Mouse (Mus musculus): ENCODE data around the gene Acin1.
"Not testable (repeated sequence)": the region's sequence is repeated elsewhere in the genome, so short reads cannot be mapped to it uniquely, and the experiment has no call there.

Gene Acin1

GRCm38 (mm10) chr14:54643011-54643410, 43.7 kb downstream of the Acin1 start:
- ATAC-seq (ENCODE audit: low TSS enrichment), result no peak

- no peak for ATAC-seq (ENCODE audit: low TSS enrichment)
These were observed 44.3 kb downstream of the Acin1 start for GRCm38 (mm10) chr14:54642224-54642944.

GRCm38 (mm10) chr14:54641305-54641969, 45.3 kb downstream of the Acin1 start, which contains the start of gene Cdh24:
Gene Cdh24 (minus strand): TSS chr14:54641364.
- ATAC-seq (ENCODE audit: low TSS enrichment), result peak; percentile 72

GRCm38 (mm10) chr14:54640946-54641304, 45.8 kb downstream of the Acin1 start, which contains the start of gene Gm17606:
Gene Gm17606 (plus strand): TSS chr14:54640952.
- no peak; the same call in 1 of the 2 replicates for ATAC-seq (ENCODE audit: low TSS enrichment)

GRCm38 (mm10) chr14:54640121-54640520, 46.6 kb downstream of the Acin1 start:
- no peak for ATAC-seq (ENCODE audit: low TSS enrichment)

- ATAC-seq (ENCODE audit: low TSS enrichment), result no peak
These were observed 48.5 kb downstream of the Acin1 start for GRCm38 (mm10) chr14:54638210-54638609.

DNA sequence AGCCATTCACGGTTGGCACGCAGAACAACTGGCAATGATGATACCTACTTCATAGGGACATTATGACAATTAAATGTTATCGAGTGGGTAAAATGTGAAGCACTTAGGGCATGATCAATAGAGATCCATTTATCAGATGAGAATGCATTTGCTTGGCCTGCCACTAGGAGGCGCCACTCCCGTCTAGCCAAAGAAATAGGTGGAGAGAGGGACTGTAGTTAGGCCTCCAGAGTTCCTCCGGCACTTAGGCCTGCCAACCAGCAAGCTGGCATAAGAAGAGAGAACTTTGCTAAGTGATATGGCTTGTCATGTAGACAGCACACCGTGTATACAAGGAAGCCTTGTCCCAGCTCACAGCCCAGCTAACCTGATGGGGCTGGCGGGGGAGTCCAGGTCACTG, 49.8 kb downstream of the Acin1 start:
- ATAC-seq (ENCODE audit: low TSS enrichment), result no peak

DNA sequence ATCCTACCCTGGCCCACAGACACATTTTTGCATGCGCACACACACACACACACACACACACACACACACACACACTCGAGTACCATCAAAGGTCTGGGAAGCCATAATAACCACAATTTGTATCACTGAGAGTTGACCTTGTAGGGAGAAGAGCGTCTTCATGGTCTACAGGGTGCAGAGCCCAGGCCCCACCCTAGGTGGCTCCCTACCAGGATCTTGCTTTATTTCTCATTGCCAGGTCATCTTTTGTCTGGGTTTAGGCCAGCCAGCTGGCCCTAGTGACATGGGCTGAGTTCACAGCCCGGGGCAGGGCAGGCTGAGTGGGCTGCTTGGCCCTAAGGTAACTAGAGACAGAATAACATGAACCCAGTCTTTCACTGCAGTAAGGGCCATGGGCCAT, 52.5 kb downstream of the Acin1 start:
- no peak for ATAC-seq (ENCODE audit: low TSS enrichment)

DNA sequence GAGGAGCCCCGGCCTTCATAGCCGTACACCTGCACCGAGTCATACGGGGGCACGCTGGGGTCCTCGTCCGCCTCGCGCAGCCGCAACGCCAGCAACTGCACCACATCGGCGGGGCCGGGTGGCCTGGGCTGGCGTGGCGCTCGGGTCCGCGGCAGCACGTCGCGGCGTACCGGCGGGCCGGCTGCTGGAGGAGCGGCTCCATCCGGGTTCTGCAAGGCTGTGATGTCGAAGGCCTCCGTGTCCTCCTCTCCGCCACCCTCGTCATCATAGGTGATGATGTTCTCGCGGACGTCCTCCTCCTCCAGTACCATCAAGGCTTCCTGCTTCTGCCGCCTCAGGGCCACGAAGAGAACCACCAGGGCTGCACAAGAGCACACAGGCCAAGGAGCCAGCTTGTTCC, 54.5 kb downstream of the Acin1 start:
- ATAC-seq (ENCODE audit: low TSS enrichment), result no peak

GRCm38 (mm10) chr14:54631240-54631599, 55.5 kb downstream of the Acin1 start:
- ATAC-seq (ENCODE audit: low TSS enrichment), result no peak

DNA sequence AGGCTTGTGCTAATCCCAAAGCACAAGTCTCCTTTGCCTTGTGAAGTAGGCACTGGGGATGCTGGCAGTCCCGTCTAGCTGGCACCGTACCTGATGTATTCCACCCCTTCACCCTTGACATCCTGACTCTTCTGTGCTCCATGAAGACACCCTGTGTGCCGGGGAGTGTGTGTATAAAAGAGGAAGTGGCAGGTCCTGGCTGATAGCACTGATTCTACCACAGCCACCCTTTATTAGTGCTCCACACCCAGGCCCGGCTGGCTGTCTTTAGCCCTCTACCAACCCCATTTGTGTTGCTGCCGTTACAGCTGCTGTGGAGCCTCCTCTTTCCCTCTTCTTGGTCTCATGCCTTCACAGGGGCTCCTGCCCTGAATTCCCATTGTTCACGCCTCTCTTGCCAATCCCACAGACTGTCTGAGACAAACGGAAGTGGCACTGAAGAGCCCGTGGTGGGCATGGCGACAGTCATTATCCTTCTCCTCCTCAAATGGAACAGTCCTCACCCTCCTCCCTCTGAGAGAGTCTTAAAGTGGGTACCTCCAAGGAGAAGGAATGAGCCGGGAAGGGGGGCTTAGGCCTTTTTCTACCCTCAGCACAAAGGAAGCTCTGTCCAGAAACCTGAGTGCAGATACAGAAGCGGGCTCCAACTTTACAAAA, 56.0 kb downstream of the Acin1 start:
- ATAC-seq (ENCODE audit: low TSS enrichment), result no peak

DNA sequence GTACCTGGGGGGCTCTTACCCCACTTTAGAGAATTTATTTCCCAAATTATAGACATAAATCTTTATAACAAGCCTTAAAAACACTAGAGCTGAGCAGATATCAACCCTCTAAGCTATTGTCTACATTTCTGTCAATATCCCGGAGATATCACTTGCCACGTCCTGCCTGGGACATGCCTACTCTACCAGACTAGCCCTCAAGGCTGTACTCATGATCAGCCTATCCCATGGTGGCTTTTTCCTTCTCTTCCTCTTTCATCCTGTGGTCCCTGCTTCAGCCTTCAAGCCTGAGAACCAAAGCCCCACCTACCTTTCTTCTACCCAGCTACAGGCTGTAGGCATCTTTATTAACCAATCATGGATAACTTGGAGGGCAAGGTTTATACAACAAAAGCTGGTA, 56.9 kb downstream of the Acin1 start:
- no peak for ATAC-seq (ENCODE audit: low TSS enrichment)

DNA sequence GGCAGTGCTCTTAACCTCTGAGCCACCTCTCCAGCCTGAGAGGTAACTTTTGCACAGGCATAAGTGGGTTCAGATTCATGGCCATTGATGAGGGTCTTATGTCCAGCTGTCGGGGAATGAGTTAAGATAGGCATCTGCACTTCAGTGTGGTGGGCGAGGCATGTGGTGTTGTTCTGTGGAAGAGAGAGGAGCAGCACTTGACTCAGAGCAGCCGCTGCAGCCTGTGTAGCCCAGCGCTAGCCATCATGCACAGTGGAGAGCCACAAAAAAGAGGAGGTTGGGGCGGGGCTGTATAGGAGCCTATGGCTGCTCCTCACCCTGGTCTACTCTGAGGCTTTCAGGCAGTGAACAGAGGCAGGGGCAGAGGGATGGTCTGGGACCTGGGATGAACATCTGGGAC, 58.6 kb downstream of the Acin1 start:
- no peak for ATAC-seq (ENCODE audit: low TSS enrichment)

GRCm38 (mm10) chr14:54624976-54625375, 61.8 kb downstream of the Acin1 start:
- peak; percentile 80 for ATAC-seq (ENCODE audit: low TSS enrichment)

GRCm38 (mm10) chr14:54623334-54623733, 63.4 kb downstream of the Acin1 start:
- no peak for ATAC-seq (ENCODE audit: low TSS enrichment)

DNA sequence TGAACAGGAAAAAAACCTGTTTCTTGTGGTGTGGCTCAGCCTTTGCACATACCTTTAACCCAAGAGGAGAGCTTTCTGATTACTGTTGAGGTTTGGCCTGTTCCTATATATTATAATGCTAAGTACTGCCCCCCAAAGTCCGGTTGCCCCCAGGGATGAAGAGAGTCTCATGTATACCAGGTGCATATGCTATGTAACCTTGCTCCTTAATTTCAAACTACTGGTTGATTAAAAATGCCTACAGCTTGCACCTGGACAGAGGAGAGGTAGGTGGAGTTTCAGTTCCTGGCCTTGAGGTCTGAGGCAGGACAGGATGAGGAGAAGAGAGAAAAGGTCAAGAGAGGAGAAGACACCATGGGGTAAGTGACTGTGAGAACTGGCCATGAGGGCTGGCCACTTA, 65.6 kb downstream of the Acin1 start, which contains the start of gene Psmb11:
TSS of gene Psmb11 (plus strand) at position 301 of the 400 bp plus-strand sequence.
- no peak for ATAC-seq (ENCODE audit: low TSS enrichment)

DNA sequence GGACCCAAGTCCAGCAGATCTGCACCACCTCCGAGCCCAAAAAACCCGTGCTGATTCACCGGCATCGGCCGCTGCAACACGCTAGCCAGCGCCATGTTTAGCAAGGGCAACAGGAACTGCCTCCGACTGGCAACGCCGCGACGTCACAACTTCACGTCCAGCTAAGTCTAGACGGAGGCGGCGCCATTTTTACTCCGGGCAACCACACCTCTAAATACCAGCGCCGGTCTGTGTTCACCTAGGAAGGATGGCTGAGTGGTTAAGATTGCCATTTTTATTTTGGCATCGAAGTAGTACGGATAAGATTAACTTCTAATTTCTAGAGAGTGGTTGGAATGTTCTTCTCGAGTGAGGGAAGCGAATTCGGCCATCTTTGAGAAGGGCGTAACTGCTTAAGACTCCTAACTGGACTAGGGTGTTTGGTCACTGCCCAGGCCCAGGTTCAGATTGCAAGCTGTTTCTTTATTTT, 68.8 kb downstream of the Acin1 start, which contains the start of gene Psmb5:
TSS of gene Psmb5 (minus strand) at position 126 of the 469 bp plus-strand sequence.
- ATAC-seq (ENCODE audit: low TSS enrichment), result peak; percentile 91

DNA sequence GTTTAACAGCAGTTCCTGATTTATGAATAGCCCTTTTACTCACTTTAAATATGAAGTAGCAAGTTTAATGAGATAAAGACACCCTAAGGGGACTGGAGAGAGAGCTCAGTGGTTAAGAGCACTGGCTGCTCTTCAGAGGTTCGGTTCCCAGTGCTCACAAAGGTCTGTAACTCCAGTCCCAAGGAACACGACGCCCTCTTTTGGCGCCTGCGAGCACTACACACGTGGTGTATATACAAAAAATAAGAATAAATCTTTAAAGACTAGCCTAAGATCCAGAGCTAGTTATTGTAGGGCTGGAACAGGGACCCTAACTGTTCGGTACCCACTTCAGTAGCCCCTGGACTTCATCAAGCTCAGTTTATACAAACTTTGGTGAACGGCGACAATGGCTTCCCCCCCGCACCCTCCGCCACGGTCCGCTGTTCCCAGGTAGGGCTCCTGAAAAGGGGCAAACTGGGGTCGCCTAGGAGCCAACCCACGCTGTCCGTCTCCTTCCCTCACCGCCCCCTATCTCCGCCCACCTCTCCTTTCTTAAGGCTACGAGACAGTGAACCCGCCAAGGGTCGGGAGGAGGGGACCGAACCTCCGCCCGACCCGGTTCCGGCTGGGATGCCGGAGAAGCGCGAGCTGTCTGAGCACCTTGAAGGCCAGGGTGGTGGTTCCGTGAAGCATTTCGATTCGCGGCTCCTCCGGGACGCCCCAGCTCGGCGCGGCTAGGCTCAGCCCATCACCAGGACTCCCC, 69.4 kb downstream of the Acin1 start:
- ATAC-seq (ENCODE audit: low TSS enrichment), result peak; percentile 68

DNA sequence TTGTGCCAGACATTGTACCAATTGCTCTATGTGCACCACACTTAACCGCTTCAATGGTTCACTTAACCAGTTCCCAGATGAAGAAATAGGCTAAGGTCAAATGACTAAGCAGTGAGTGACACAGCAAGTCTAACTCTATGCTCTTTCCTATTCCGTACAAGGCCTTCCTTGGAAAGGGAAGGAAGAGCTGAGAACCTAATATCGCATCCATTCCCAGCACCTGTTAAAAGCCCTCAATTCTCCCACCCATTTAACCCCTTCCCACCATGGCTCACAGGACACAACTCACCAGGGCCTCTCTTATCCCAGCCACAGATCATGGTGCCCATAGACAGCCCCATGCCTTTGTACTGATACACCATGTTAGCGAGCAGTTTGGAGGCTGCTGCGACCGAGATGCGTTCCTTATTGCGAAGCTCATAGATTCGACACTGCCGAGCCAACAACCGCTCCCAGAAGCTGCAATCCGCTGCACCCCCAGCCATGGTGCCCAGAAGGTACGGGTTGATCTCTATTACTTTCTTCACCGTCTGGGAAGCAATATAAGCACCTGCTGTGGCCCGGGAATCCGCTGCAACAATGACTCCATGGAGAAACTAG, 70.4 kb downstream of the Acin1 start:
- no peak for ATAC-seq (ENCODE audit: low TSS enrichment)

- not testable (repeated sequence) for ATAC-seq (ENCODE audit: low TSS enrichment)
These were observed 72.6 kb downstream of the Acin1 start for GRCm38 (mm10) chr14:54614130-54614529.

GRCm38 (mm10) chr14:54610648-54611047, 76.1 kb downstream of the Acin1 start:
- ATAC-seq (ENCODE audit: low TSS enrichment), result peak; percentile 75
